Mouse (Mus musculus) embryonic facial prominence, embryonic 15.5 days (tissue): Measurements from ENCODE around the gene 5730522E02Rik. TPM values are rescaled to one million over a fixed set of nuclear protein-coding genes. Genes with fewer than 3 reads are reported as not detected.

Experiments used
- ATAC-seq: fragments of 200-750 bp; cut with Nextera tagmentation; 2 replicates; pipeline ENCODE4 v1.8.0; 2017; ENCODE audit warnings: low read depth, moderate TSS enrichment; ENCODE audit not compliant: insufficient number of reproducible peaks, low FRiP score, low TSS enrichment
- H3K27ac ChIP-seq: fragments of 300-500 bp; sonication (generic); replicated peaks from 2 replicates; pipeline ENCODE4 v1.5.1; 2015; ENCODE audit warnings: mild to moderate bottlenecking, inconsistent platforms
- H3K27me3 ChIP-seq: fragments of 300-500 bp; sonication (generic); 2 replicates; pipeline ENCODE4 v1.6.1; 2015; ENCODE audit warnings: inconsistent platforms
- H3K36me3 ChIP-seq: fragments of 300-500 bp; sonication (generic); 2 replicates; pipeline ENCODE4 v1.6.1; 2015; ENCODE audit warnings: mild to moderate bottlenecking, inconsistent platforms
- H3K4me1 ChIP-seq: fragments of 300-500 bp; sonication (generic); 2 replicates; pipeline ENCODE4 v1.6.1; 2015; ENCODE audit warnings: inconsistent platforms
- H3K4me2 ChIP-seq: fragments of 300-500 bp; sonication (generic); replicated peaks from 2 replicates; pipeline ENCODE4 v1.6.1; 2015; ENCODE audit warnings: mild to moderate bottlenecking, inconsistent platforms
- H3K4me3 ChIP-seq: fragments of 300-500 bp; sonication (generic); replicated peaks from 2 replicates; pipeline ENCODE4 v1.5.1; 2015; ENCODE audit warnings: mild to moderate bottlenecking, inconsistent platforms
- H3K9ac ChIP-seq: fragments of 300-500 bp; sonication (generic); 2 replicates; pipeline ENCODE4 v1.6.1; 2015; ENCODE audit warnings: inconsistent platforms
- H3K9me3 ChIP-seq: fragments of 300-500 bp; sonication (generic); replicated peaks from 2 replicates; pipeline ENCODE4 v1.6.1; 2016; ENCODE audit warnings: inconsistent platforms
- WGBS: fragments of 180-500 bp; shearing (Covaris S2); methylation state at CpG from one replicate; pipeline ENCODE4 v1.1.7; 2015; 5-methylcytosine and 5-hydroxymethylcytosine counted together
- polyA plus RNA-seq: library from polyadenylated mRNA; unstranded; fragments of >200 nt; fragmentation: Nextera tagmentation; extraction: Ambion mirVana; gene quantifications from 2 replicates; pipeline ENCODE4 v1.2.1, GENCODE M21; 2015

The 5730522E02Rik gene
- polyA plus RNA-seq, 1 experiment from 2014 or later = 3.8 TPM

DNA sequence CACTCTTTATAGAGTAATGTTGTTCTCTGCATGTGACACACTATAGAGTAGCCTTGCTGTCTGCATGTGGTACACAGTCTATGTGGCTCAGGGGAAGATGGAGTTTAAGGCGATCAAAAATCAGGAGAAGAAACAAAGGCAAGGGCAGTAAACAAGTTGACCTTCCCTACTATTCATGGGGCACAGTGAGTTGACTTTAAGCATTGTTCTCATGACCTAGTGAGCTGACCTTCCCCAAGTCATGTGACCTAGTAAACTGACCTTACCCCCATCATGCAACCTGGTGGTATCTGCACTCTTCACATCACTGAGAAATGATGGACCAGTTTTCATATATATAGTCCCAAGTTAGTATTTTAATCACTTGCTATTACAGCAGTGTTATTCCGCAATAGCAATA, 40.0 kb downstream of the 5730522E02Rik start:
- 92% methylated on average over 2 of the region's 2 CpGs for whole genome bisulfite sequencing
- H3K27ac ChIP-seq = no peak overlapping the region
- no peak overlapping the region for H3K4me3 ChIP-seq
- H3K9me3 ChIP-seq = no peaks in the 10 kb centered on the region
- no peaks in the 10 kb centered on the region for H3K36me3 ChIP-seq
- no peaks in the 10 kb centered on the region for H3K27me3 ChIP-seq
- no peaks in the 10 kb centered on the region for H3K4me1 ChIP-seq
- no peak overlapping the region for H3K9ac ChIP-seq
- H3K4me2 ChIP-seq = no peak overlapping the region
- ATAC-seq = no peak

- no peak overlapping the region for H3K4me2 ChIP-seq
- no peak for ATAC-seq
- no peak overlapping the region for H3K27ac ChIP-seq
- no peaks in the 10 kb centered on the region for H3K27me3 ChIP-seq
- no peaks in the 10 kb centered on the region for H3K9me3 ChIP-seq
- H3K9ac ChIP-seq = no peak overlapping the region
- WGBS = 84% methylated on average over 7 of the region's 7 CpGs
- no peak overlapping the region for H3K4me3 ChIP-seq
- H3K36me3 ChIP-seq = no peaks in the 10 kb centered on the region
- no peaks in the 10 kb centered on the region for H3K4me1 ChIP-seq
These were observed 43.0 kb downstream of the 5730522E02Rik start for GRCm38 (mm10) chr11:26167609-26167971.

DNA sequence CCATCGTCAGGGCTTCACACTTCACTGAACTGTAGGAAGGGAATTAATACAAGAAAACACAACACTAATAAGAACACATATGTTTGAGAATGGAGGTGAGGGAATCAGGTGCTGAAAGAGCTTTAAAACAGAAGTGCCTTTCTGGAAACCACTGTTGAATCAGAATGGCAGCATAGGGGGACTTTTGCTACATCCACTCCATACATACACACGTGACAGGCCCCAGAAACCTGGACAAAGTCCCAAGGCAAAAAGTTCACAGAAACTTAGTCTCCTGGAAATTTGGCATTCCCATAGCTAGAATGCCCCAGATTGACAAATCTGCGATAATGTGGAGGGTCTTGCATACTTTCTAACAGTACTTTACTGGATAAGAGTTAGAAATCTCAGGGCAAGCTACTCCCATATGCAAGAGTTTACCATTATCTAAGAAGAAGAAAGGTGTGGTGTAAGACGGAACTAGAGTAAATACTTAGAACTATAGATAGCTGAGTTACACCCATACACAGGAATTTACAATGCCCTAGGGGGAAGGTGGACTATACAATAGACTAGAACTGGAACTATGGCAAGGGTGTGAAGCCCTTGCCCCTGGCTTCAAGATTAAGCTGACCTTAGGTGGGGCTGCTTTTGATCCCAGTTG, 43.5 kb downstream of the 5730522E02Rik start:
- no peaks in the 10 kb centered on the region for H3K27me3 ChIP-seq
- no peak overlapping the region for H3K27ac ChIP-seq
- no peak for ATAC-seq
- no peak overlapping the region for H3K4me3 ChIP-seq
- no peaks in the 10 kb centered on the region for H3K36me3 ChIP-seq
- H3K4me2 ChIP-seq = no peak overlapping the region
- H3K9me3 ChIP-seq = no peaks in the 10 kb centered on the region
- WGBS = 80% methylated on average over 4 of the region's 4 CpGs
- H3K4me1 ChIP-seq = no peaks in the 10 kb centered on the region
- H3K9ac ChIP-seq = no peak overlapping the region

- no peak overlapping the region for H3K4me3 ChIP-seq
- H3K4me1 ChIP-seq = no peaks in the 10 kb centered on the region
- H3K36me3 ChIP-seq = no peaks in the 10 kb centered on the region
- no peak for ATAC-seq
- H3K9me3 ChIP-seq = no peaks in the 10 kb centered on the region
- 78% methylated on average over 5 of the region's 5 CpGs for WGBS
- H3K4me2 ChIP-seq = no peak overlapping the region
- no peak overlapping the region for H3K27ac ChIP-seq
- H3K27me3 ChIP-seq = no peaks in the 10 kb centered on the region
- H3K9ac ChIP-seq = no peak overlapping the region
These were observed 45.8 kb downstream of the 5730522E02Rik start for GRCm38 (mm10) chr11:26164651-26165259.

- 51% methylated on average over 5 of the region's 5 CpGs for WGBS
- no peak overlapping the region for H3K4me3 ChIP-seq
- ATAC-seq = peak; percentile 60; the same call in 1 of the 2 replicates
- no peaks in the 10 kb centered on the region for H3K9me3 ChIP-seq
- no peaks in the 10 kb centered on the region for H3K36me3 ChIP-seq
- no peaks in the 10 kb centered on the region for H3K27me3 ChIP-seq
- H3K4me1 ChIP-seq = no peaks in the 10 kb centered on the region
- H3K4me2 ChIP-seq = no peak overlapping the region
- H3K9ac ChIP-seq = no peak overlapping the region
- no peak overlapping the region for H3K27ac ChIP-seq
These were observed 49.2 kb downstream of the 5730522E02Rik start for GRCm38 (mm10) chr11:26161354-26161753.

GRCm38 (mm10) chr11:26159033-26159432, 51.5 kb downstream of the 5730522E02Rik start:
- Histone ChIP-seq H3K4me2 (no peak overlapping the region), H3K4me3 (no peak overlapping the region), H3K36me3 (no peaks in the 10 kb centered on the region), H3K9me3 (no peaks in the 10 kb centered on the region), H3K27ac (no peak overlapping the region), H3K4me1 (no peaks in the 10 kb centered on the region), H3K27me3 (no peaks in the 10 kb centered on the region), H3K9ac (no peak overlapping the region)
- ATAC-seq = no peak
- WGBS = 57% methylated on average over 3 of the region's 3 CpGs

DNA sequence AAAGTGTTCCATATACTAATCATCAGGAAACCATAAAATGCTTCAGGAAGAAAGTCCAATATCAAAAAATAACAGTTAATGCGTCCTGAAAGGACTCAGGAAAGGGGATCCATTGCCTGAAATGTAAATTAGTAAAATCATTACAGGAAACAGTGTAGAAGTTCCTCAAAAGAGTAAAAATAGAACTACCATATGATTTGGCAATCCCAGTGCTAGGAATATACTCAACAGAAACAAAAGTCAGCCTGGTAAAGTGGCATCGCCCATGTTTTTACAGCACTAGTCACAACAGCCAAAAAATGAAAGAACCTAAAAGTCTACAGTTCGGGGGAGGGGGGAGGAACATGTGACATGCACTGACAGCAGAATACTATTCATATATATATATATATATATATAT, 70.5 kb downstream of the 5730522E02Rik start:
- Histone ChIP-seq H3K36me3 (no peaks in the 10 kb centered on the region), H3K4me3 (no peak overlapping the region), H3K9me3 (no peaks in the 10 kb centered on the region), H3K27ac (no peak overlapping the region), H3K27me3 (no peaks in the 10 kb centered on the region), H3K4me2 (no peak overlapping the region), H3K4me1 (no peaks in the 10 kb centered on the region), H3K9ac (no peak overlapping the region)
- 68% methylated on average over 3 of the region's 3 CpGs for WGBS
- no peak for ATAC-seq

DNA sequence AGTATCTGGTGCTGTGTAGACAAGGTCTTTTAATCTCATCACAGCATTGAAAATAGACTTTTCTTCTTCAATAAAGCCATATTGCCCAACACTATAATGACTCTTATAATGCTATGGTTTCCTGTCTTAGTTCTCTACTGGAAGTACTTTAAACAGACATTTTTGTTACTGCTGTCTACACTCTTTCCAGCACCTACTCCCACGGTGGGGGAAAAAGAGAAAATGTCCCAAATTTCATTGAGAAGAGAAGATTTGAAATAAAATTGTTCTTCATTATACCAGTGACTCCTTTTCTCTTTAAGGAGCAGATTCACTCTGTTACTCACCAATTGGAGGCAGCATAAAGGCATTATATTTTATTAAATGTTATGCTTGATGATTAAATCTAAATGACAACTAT, 72.5 kb downstream of the 5730522E02Rik start:
- no peaks in the 10 kb centered on the region for H3K27me3 ChIP-seq
- no peak overlapping the region for H3K4me3 ChIP-seq
- no peaks in the 10 kb centered on the region for H3K4me1 ChIP-seq
- H3K27ac ChIP-seq = no peak overlapping the region
- H3K4me2 ChIP-seq = no peak overlapping the region
- no peaks in the 10 kb centered on the region for H3K9me3 ChIP-seq
- ATAC-seq = no peak
- WGBS = 75% methylated on average over 1 of the region's 1 CpGs
- no peak overlapping the region for H3K9ac ChIP-seq
- H3K36me3 ChIP-seq = no peaks in the 10 kb centered on the region

- 22% methylated on average over 11 of the region's 11 CpGs for WGBS
- Histone ChIP-seq H3K9ac (no peak overlapping the region), H3K4me3 (no peak overlapping the region)
These were observed 79.7 kb downstream of the 5730522E02Rik start for GRCm38 (mm10) chr11:26130911-26131310.

DNA sequence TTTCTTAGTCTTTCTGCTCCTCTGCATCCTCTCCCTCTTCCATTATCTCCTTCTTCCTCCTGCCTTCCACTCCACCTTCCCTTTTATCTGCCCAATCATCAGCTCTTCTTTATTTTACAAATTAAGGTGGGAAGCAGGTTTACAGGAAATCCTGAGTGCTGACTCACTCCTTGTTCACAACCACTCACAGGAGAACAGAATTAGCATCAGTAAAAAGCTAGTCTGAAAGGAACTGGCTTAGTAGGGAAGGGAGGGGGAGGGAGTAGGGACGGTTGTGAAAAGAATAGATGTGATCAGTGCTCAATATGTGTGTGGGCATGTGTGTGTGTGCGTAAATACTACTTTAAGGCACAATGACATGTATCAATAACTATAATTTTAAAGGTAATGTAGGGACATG, 81.5 kb downstream of the 5730522E02Rik start:
- Histone ChIP-seq H3K27me3 (no peaks in the 10 kb centered on the region), H3K36me3 (no peaks in the 10 kb centered on the region), H3K4me1 (no peaks in the 10 kb centered on the region), H3K27ac (no peak overlapping the region), H3K4me3 (no peak overlapping the region), H3K9ac (no peak overlapping the region), H3K4me2 (no peak overlapping the region), H3K9me3 (no peaks in the 10 kb centered on the region)
- WGBS = 63% methylated on average over 2 of the region's 2 CpGs
- ATAC-seq = no peak

More at GRCm38 (mm10) chr11:26130911-26131310, 79.7 kb downstream of the 5730522E02Rik start:
- no peaks in the 10 kb centered on the region for H3K36me3 ChIP-seq
- no peaks in the 10 kb centered on the region for H3K27me3 ChIP-seq
- H3K4me1 ChIP-seq = no peaks in the 10 kb centered on the region
- H3K27ac ChIP-seq = no peak overlapping the region
- no peaks in the 10 kb centered on the region for H3K9me3 ChIP-seq
- H3K4me2 ChIP-seq = no peak overlapping the region
- ATAC-seq = no peak

DNA sequence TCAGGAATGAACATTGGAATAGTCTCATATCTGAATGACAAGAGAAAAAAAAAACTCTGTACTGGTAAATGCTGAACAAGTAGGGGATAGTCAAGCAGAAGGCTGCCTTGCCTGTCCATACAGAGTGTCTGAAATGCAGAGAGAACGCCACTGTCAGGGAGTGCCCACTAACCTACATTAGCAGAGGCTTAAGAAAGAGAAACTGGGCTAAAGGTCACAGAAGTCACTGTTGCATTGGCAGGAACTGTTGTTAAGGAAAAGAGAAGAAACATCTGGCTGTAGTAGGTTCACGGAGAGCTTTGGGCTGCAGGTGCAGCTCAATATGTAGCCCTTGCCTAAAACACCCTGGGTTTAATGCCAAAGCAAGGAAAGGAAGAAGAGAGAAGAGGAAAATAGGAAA, 82.2 kb downstream of the 5730522E02Rik start:
- H3K4me2 ChIP-seq = no peak overlapping the region
- no peaks in the 10 kb centered on the region for H3K36me3 ChIP-seq
- no peak overlapping the region for H3K4me3 ChIP-seq
- H3K27me3 ChIP-seq = no peaks in the 10 kb centered on the region
- ATAC-seq = no peak
- H3K4me1 ChIP-seq = no peaks in the 10 kb centered on the region
- no peak overlapping the region for H3K9ac ChIP-seq
- no peaks in the 10 kb centered on the region for H3K9me3 ChIP-seq
- WGBS = 54% methylated on average over 2 of the region's 2 CpGs
- H3K27ac ChIP-seq = no peak overlapping the region

- Histone ChIP-seq H3K9me3 (no peaks in the 10 kb centered on the region), H3K4me1 (no peaks in the 10 kb centered on the region), H3K27me3 (no peaks in the 10 kb centered on the region), H3K4me3 (no peak overlapping the region), H3K9ac (no peak overlapping the region), H3K4me2 (no peak overlapping the region), H3K36me3 (no peaks in the 10 kb centered on the region), H3K27ac (no peak overlapping the region)
- ATAC-seq = no peak
These were observed 84.6 kb downstream of the 5730522E02Rik start for GRCm38 (mm10) chr11:26125923-26126322.
